Mouse (Mus musculus): ENCODE results near the gene Ackr4.

DNA sequence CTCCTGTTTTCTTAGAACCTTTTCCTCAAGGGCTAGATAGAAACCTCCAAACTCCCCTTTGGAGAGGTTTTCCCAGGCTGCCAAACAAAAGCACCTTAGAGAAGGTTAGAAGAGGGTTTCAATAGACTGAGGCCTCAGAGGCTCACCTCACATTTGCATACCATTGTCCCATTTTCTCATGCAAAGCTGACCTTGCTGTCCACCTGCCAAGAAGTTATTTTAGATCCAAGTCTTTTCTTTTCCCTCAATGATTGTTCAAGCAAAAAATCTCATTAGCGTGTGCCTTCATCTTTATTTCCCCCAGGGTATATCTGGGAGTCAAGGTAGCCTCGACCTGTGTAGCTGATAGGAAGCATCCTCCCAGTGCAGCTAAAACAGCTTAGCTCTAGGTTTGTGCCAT lies 23.8 kb downstream of the Ackr4 start:
- TF ChIP-seq CTCF (IDR thresholded peaks at IDR 0.05; ENCODE audit: low read depth, low read length), result no peak
- no peak for TF ChIP-seq EP300 (IDR thresholded peaks at IDR 0.05; ENCODE audit: insufficient read depth, low read depth, low read length)
- TF ChIP-seq POLR2A (IDR thresholded peaks at IDR 0.05; ENCODE audit: insufficient read depth, low read length), result no peak
